Mouse (Mus musculus): Measurements from ENCODE around the gene Arl3. TPM values are rescaled to one million over a fixed set of nuclear protein-coding genes. Genes with fewer than 3 reads are reported as not detected.

Gene Arl3
- polyA plus RNA-seq, 1 experiment from 2014 or later, result 85.4 TPM

- peak; percentile 61 for DNase-seq
- Histone ChIP-seq H3K9ac (no peak overlapping the region), H3K27ac (ENCODE audit: low read depth) (no peak overlapping the region), H3K4me3 (ENCODE audit: low read depth, low read length) (no peak overlapping the region), H3K27me3 (ENCODE audit: insufficient read depth, low read length) (no peaks in the 10 kb centered on the region), H3K9me3 (ENCODE audit: low read depth, low read length) (no peaks in the 10 kb centered on the region), H3K4me2 (no peak overlapping the region), H3K36me3 (ENCODE audit: insufficient read depth) (peaks cover 7% of the 10 kb centered on the region; the same call in 1 of the 2 replicates), H3K4me1 (ENCODE audit: insufficient read depth) (peaks cover 45% of the 10 kb centered on the region)
- no peak for TF ChIP-seq CTCF (IDR thresholded peaks at IDR 0.05; ENCODE audit: low read depth)
- WGBS, result 42% methylated on average over 19 of the region's 19 CpGs
- no peak for ATAC-seq (ENCODE audit: insufficient read depth)
These were observed 46.0 kb upstream of the Arl3 start for GRCm38 (mm10) chr19:46619001-46619400.

GRCm38 (mm10) chr19:46618322-46618721, 45.3 kb upstream of the Arl3 start:
- peaks cover 13% of the 10 kb centered on the region; the same call in 1 of the 2 replicates for H3K36me3 ChIP-seq (ENCODE audit: insufficient read depth)
- no peak for ATAC-seq (ENCODE audit: insufficient read depth)
- peak overlapping the region; percentile 18; the same call in 1 of the 2 replicates for H3K27ac ChIP-seq (ENCODE audit: low read depth)
- no peak for DNase-seq
- no peaks in the 10 kb centered on the region for H3K9me3 ChIP-seq (ENCODE audit: low read depth, low read length)
- no peaks in the 10 kb centered on the region for H3K27me3 ChIP-seq (ENCODE audit: insufficient read depth, low read length)
- H3K4me3 ChIP-seq (ENCODE audit: low read depth, low read length), result no peak overlapping the region
- WGBS, result 60% methylated on average over 9 of the region's 9 CpGs
- no peak overlapping the region for H3K9ac ChIP-seq
- peaks cover 40% of the 10 kb centered on the region for H3K4me1 ChIP-seq (ENCODE audit: insufficient read depth)
- TF ChIP-seq CTCF (IDR thresholded peaks at IDR 0.05; ENCODE audit: low read depth), result no peak
- no peak overlapping the region for H3K4me2 ChIP-seq

GRCm38 (mm10) chr19:46617361-46617760, 44.4 kb upstream of the Arl3 start:
- ATAC-seq (ENCODE audit: insufficient read depth), result no peak
- Histone ChIP-seq H3K36me3 (ENCODE audit: insufficient read depth) (peaks cover 21% of the 10 kb centered on the region; the same call in 1 of the 2 replicates), H3K9me3 (ENCODE audit: low read depth, low read length) (no peaks in the 10 kb centered on the region), H3K27ac (ENCODE audit: low read depth) (no peak overlapping the region), H3K9ac (no peak overlapping the region), H3K27me3 (ENCODE audit: insufficient read depth, low read length) (no peaks in the 10 kb centered on the region), H3K4me3 (ENCODE audit: low read depth, low read length) (no peak overlapping the region), H3K4me2 (no peak overlapping the region), H3K4me1 (ENCODE audit: insufficient read depth) (peaks cover 32% of the 10 kb centered on the region)
- WGBS, result 76% methylated on average over 8 of the region's 8 CpGs
- DNase-seq, result no peak
- no peak for TF ChIP-seq CTCF (IDR thresholded peaks at IDR 0.05; ENCODE audit: low read depth)

- no peak overlapping the region for H3K4me3 ChIP-seq (ENCODE audit: low read depth, low read length)
- WGBS, result 71% methylated on average over 11 of the region's 11 CpGs
- DNase-seq, result no peak
These were observed 43.4 kb upstream of the Arl3 start for GRCm38 (mm10) chr19:46616378-46616777.

GRCm38 (mm10) chr19:46608158-46608557, 35.2 kb upstream of the Arl3 start:
- Histone ChIP-seq H3K4me2 (no peak overlapping the region), H3K4me1 (ENCODE audit: insufficient read depth) (no peaks in the 10 kb centered on the region), H3K9me3 (ENCODE audit: low read depth, low read length) (no peaks in the 10 kb centered on the region), H3K4me3 (ENCODE audit: low read depth, low read length) (no peak overlapping the region), H3K27me3 (ENCODE audit: insufficient read depth, low read length) (no peaks in the 10 kb centered on the region), H3K27ac (ENCODE audit: low read depth) (no peak overlapping the region), H3K9ac (no peak overlapping the region), H3K36me3 (ENCODE audit: insufficient read depth) (peaks cover 30% of the 10 kb centered on the region; the same call in 1 of the 2 replicates)
- no peak for ATAC-seq (ENCODE audit: insufficient read depth)
- DNase-seq, result no peak
- WGBS, result 94% methylated on average over 7 of the region's 7 CpGs
- TF ChIP-seq CTCF (IDR thresholded peaks at IDR 0.05; ENCODE audit: low read depth), result no peak

More at GRCm38 (mm10) chr19:46616378-46616777, 43.4 kb upstream of the Arl3 start:
- H3K9me3 ChIP-seq (ENCODE audit: low read depth, low read length), result no peaks in the 10 kb centered on the region
- peaks cover 23% of the 10 kb centered on the region for H3K4me1 ChIP-seq (ENCODE audit: insufficient read depth)
- no peak overlapping the region for H3K9ac ChIP-seq
- ATAC-seq (ENCODE audit: insufficient read depth), result no peak
- H3K27me3 ChIP-seq (ENCODE audit: insufficient read depth, low read length), result no peaks in the 10 kb centered on the region
- no peak for TF ChIP-seq CTCF (IDR thresholded peaks at IDR 0.05; ENCODE audit: low read depth)
- no peak overlapping the region for H3K27ac ChIP-seq (ENCODE audit: low read depth)
- peaks cover 21% of the 10 kb centered on the region; the same call in 1 of the 2 replicates for H3K36me3 ChIP-seq (ENCODE audit: insufficient read depth)
- no peak overlapping the region for H3K4me2 ChIP-seq

- 55% methylated on average over 7 of the region's 7 CpGs for WGBS
- TF ChIP-seq CTCF (IDR thresholded peaks at IDR 0.05; ENCODE audit: low read depth), result peak; percentile 62
- H3K4me1 ChIP-seq (ENCODE audit: insufficient read depth), result no peaks in the 10 kb centered on the region
These were observed 34.4 kb upstream of the Arl3 start for GRCm38 (mm10) chr19:46607424-46607823.

GRCm38 (mm10) chr19:46606718-46607117, 33.7 kb upstream of the Arl3 start:
- no peak for TF ChIP-seq CTCF (IDR thresholded peaks at IDR 0.05; ENCODE audit: low read depth)
- Histone ChIP-seq H3K4me1 (ENCODE audit: insufficient read depth) (no peaks in the 10 kb centered on the region), H3K27ac (ENCODE audit: low read depth) (no peak overlapping the region), H3K4me2 (no peak overlapping the region), H3K4me3 (ENCODE audit: low read depth, low read length) (no peak overlapping the region), H3K9ac (no peak overlapping the region), H3K27me3 (ENCODE audit: insufficient read depth, low read length) (no peaks in the 10 kb centered on the region), H3K36me3 (ENCODE audit: insufficient read depth) (peaks cover 24% of the 10 kb centered on the region; the same call in 1 of the 2 replicates), H3K9me3 (ENCODE audit: low read depth, low read length) (no peaks in the 10 kb centered on the region)
- ATAC-seq (ENCODE audit: insufficient read depth) (no peak), DNase-seq (no peak)
- 89% methylated on average over 13 of the region's 13 CpGs for WGBS

More at GRCm38 (mm10) chr19:46607424-46607823, 34.4 kb upstream of the Arl3 start:
- Histone ChIP-seq H3K9ac (no peak overlapping the region), H3K36me3 (ENCODE audit: insufficient read depth) (peaks cover 24% of the 10 kb centered on the region; the same call in 1 of the 2 replicates), H3K27ac (ENCODE audit: low read depth) (no peak overlapping the region), H3K9me3 (ENCODE audit: low read depth, low read length) (no peaks in the 10 kb centered on the region), H3K4me2 (no peak overlapping the region), H3K4me3 (ENCODE audit: low read depth, low read length) (no peak overlapping the region), H3K27me3 (ENCODE audit: insufficient read depth, low read length) (no peaks in the 10 kb centered on the region)
- peak; percentile 57 for DNase-seq
- 0 out of 2 replicates have a peak, but pooled peaks have one; percentile 24 for ATAC-seq (ENCODE audit: insufficient read depth)

Measured in lung, embryonic 14.5 days (tissue).